Mouse (Mus musculus) lung, embryonic 14.5 days (tissue): ENCODE measurements around the gene Smg6. TPM values are rescaled to one million over a fixed set of nuclear protein-coding genes. Genes with fewer than 3 reads are reported as not detected.

Experiments used
- ATAC-seq: fragments of 200-750 bp; cut with Nextera tagmentation; 2 replicates; pipeline ENCODE4 v1.8.0; 2017; ENCODE audit warnings: mild to moderate bottlenecking, moderate TSS enrichment, moderate library complexity; ENCODE audit not compliant: insufficient read depth
- DNase-seq: peaks from one replicate; pipeline ENCODE4 v3.0.0-alpha.2; 2015
- H3K27ac ChIP-seq: fragments of 300-500 bp; sonication (generic); 2 replicates; pipeline ENCODE4 v1.5.1; 2014; ENCODE audit warnings: low read depth, mild to moderate bottlenecking, moderate library complexity
- H3K27me3 ChIP-seq: fragments of 300-500 bp; sonication (generic); 2 replicates; pipeline ENCODE4 v1.6.1; 2014; ENCODE audit warnings: low read length, control low read depth; ENCODE audit not compliant: insufficient read depth
- H3K36me3 ChIP-seq: fragments of 300-500 bp; sonication (generic); 2 replicates; pipeline ENCODE4 v1.6.1; 2014; ENCODE audit warnings: control low read depth; ENCODE audit not compliant: insufficient read depth
- H3K4me1 ChIP-seq: fragments of 300-500 bp; sonication (generic); 2 replicates; pipeline ENCODE4 v1.6.1; 2014; ENCODE audit warnings: antibody characterized with exemption, control low read depth; ENCODE audit not compliant: insufficient read depth
- H3K4me2 ChIP-seq: fragments of 300-500 bp; sonication (generic); 2 replicates; pipeline ENCODE4 v1.6.1; 2014; ENCODE audit warnings: mild to moderate bottlenecking
- H3K4me3 ChIP-seq: fragments of 300-500 bp; sonication (generic); 2 replicates; pipeline ENCODE4 v1.5.1; 2014; ENCODE audit warnings: low read depth, low read length
- H3K9ac ChIP-seq: fragments of 300-500 bp; sonication (generic); 2 replicates; pipeline ENCODE4 v1.6.1; 2014
- H3K9me3 ChIP-seq: fragments of 300-500 bp; sonication (generic); 2 replicates; pipeline ENCODE4 v1.6.1; 2016; ENCODE audit warnings: low read depth, low read length, control low read depth
- CTCF ChIP-seq: IDR thresholded peaks from 2 replicates; pipeline ENCODE4 v1.5.1; 2016; ENCODE audit warnings: antibody characterized with exemption, low read depth
- WGBS: fragments of 180-500 bp; shearing (Covaris S2); extraction: QIAGEN DNeasy Blood & Tissue Kit; methylation state at CpG from one replicate; pipeline ENCODE4 v1.1.7; 2014; 5-methylcytosine and 5-hydroxymethylcytosine counted together
- polyA plus RNA-seq: library from polyadenylated mRNA; unstranded; fragments of >200 nt; fragmentation: Nextera tagmentation; extraction: Ambion mirVana; gene quantifications from 2 replicates; pipeline ENCODE4 v1.2.1, GENCODE M21; 2014

The Smg6 gene
- polyA plus RNA-seq, 1 experiment from 2014 or later, result 16.4 TPM

DNA sequence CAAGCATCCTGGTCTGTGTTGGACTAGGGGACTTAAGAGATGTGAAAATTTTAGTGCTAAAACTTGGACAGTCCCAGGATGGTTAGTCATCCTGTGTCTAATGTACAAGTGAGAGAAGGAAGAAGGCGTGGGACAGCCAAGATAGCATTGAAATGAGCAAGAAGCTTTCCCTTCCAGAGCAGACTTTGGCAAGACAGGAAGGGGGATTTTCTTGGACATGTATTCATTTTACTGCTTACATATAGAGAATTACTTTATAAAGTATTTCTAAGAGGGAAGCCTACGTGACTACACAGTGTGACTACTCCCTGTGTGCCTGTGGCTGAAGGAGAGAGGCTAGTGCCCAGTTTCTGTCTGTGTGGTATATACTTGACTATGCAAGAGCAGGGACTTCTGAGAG, 127.4 kb downstream of the Smg6 start:
- Histone ChIP-seq H3K4me2 (0 out of 2 replicates have a peak overlapping the region, but pooled peaks have one; percentile 5), H3K4me1 (peaks cover 55% of the 10 kb centered on the region), H3K9me3 (no peaks in the 10 kb centered on the region), H3K9ac (no peak overlapping the region), H3K4me3 (no peak overlapping the region), H3K27ac (peak overlapping the region; percentile 96), H3K36me3 (peaks cover 5% of the 10 kb centered on the region; the same call in 1 of the 2 replicates), H3K27me3 (no peaks in the 10 kb centered on the region)
- ATAC-seq, result no peak
- no peak for DNase-seq
- TF ChIP-seq CTCF, result no peak
- WGBS, result 52% methylated on average over 2 of the region's 2 CpGs

- ATAC-seq (peak; percentile 21), DNase-seq (no peak)
- TF ChIP-seq CTCF, result no peak
- no peaks in the 10 kb centered on the region for H3K9me3 ChIP-seq
- peaks cover 48% of the 10 kb centered on the region for H3K4me1 ChIP-seq
- H3K27ac ChIP-seq, result peak overlapping the region; percentile 96
- no peak overlapping the region for H3K4me3 ChIP-seq
- H3K9ac ChIP-seq, result no peak overlapping the region
- WGBS, result 12% methylated on average over 7 of the region's 7 CpGs
- no peaks in the 10 kb centered on the region for H3K27me3 ChIP-seq
- peak overlapping the region; percentile 40; the same call in 1 of the 2 replicates for H3K4me2 ChIP-seq
- H3K36me3 ChIP-seq, result peaks cover 5% of the 10 kb centered on the region; the same call in 1 of the 2 replicates
Observed at GRCm38 (mm10) chr11:75053722-75054121, 128.1 kb downstream of the Smg6 start.

DNA sequence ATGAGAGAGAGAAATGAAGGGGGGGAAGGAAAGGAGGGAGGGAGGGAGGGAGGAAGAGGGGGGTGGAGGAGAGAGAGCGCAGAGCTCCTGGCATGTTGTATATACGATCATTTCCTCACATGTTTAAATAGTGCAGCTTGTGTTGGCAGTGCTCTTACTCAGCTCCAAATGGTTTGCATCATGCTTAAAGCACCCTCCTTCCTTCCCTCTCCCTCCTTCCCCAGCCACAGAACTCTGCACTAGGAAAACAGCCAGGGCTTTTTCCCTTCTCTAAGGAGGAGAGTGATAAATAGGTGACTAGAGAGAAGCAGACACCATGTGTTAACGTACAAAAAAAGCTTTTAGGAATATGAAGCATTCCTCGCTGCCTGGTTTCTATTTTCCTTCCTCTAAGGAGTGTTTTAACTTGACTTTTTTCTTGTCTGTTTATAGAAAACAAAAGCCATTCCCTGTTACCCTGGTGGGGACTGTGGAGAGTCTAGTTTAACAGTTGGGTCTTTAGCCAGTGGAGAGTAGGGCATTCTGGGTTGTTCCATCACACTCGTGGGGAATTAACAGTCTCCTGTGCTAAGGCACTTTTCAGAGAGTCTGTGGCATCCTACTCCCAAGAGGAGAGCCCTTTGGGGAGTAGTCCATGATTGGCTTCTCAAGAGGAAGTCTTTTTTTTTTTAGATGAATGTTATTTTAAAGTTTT, 128.7 kb downstream of the Smg6 start:
- no peaks in the 10 kb centered on the region for H3K27me3 ChIP-seq
- H3K4me3 ChIP-seq, result no peak overlapping the region
- peak overlapping the region; percentile 96 for H3K27ac ChIP-seq
- no peak overlapping the region for H3K9ac ChIP-seq
- no peak for TF ChIP-seq CTCF
- ATAC-seq, result peak; percentile 91
- H3K9me3 ChIP-seq, result no peaks in the 10 kb centered on the region
- peak; percentile 91 for DNase-seq
- 18% methylated on average over 5 of the region's 5 CpGs for WGBS
- H3K4me2 ChIP-seq, result peak overlapping the region; percentile 3; the same call in 1 of the 2 replicates
- H3K36me3 ChIP-seq, result peaks cover 5% of the 10 kb centered on the region; the same call in 1 of the 2 replicates
- peaks cover 42% of the 10 kb centered on the region for H3K4me1 ChIP-seq

- H3K27me3 ChIP-seq, result no peaks in the 10 kb centered on the region
- ATAC-seq (no peak), DNase-seq (no peak)
- H3K9me3 ChIP-seq, result no peaks in the 10 kb centered on the region
- H3K4me3 ChIP-seq, result no peak overlapping the region
- H3K36me3 ChIP-seq, result peaks cover 5% of the 10 kb centered on the region; the same call in 1 of the 2 replicates
- 41% methylated on average over 3 of the region's 3 CpGs for WGBS
- peaks cover 37% of the 10 kb centered on the region for H3K4me1 ChIP-seq
- TF ChIP-seq CTCF, result no peak
- H3K27ac ChIP-seq, result peak overlapping the region; percentile 96
- H3K9ac ChIP-seq, result no peak overlapping the region
- no peak overlapping the region for H3K4me2 ChIP-seq
Observed at GRCm38 (mm10) chr11:75054878-75055214, 129.2 kb downstream of the Smg6 start.

- ATAC-seq (no peak), DNase-seq (no peak)
- WGBS, result 91% methylated on average over 6 of the region's 6 CpGs
- no peak overlapping the region for H3K27ac ChIP-seq
- no peaks in the 10 kb centered on the region for H3K27me3 ChIP-seq
- H3K4me2 ChIP-seq, result no peak overlapping the region
- no peak for TF ChIP-seq CTCF
- H3K9ac ChIP-seq, result no peak overlapping the region
- H3K36me3 ChIP-seq, result peaks cover 4% of the 10 kb centered on the region; the same call in 1 of the 2 replicates
- no peaks in the 10 kb centered on the region for H3K4me1 ChIP-seq
- H3K4me3 ChIP-seq, result no peak overlapping the region
- H3K9me3 ChIP-seq, result no peaks in the 10 kb centered on the region
Observed at GRCm38 (mm10) chr11:75062650-75063049, 137.0 kb downstream of the Smg6 start.

GRCm38 (mm10) chr11:75064266-75064665, 138.6 kb downstream of the Smg6 start:
- WGBS, result 100% methylated on average over 1 of the region's 1 CpGs
- H3K36me3 ChIP-seq, result 0 out of 2 replicates have a peak, but pooled peaks cover 2% of the 10 kb centered on the region
- H3K27ac ChIP-seq, result no peak overlapping the region
- no peak for TF ChIP-seq CTCF
- H3K4me2 ChIP-seq, result no peak overlapping the region
- no peaks in the 10 kb centered on the region for H3K9me3 ChIP-seq
- H3K4me1 ChIP-seq, result no peaks in the 10 kb centered on the region
- ATAC-seq (no peak), DNase-seq (no peak)
- H3K27me3 ChIP-seq, result no peaks in the 10 kb centered on the region
- no peak overlapping the region for H3K9ac ChIP-seq
- no peak overlapping the region for H3K4me3 ChIP-seq

- Histone ChIP-seq H3K4me1 (peaks cover 4% of the 10 kb centered on the region), H3K36me3 (0 out of 2 replicates have a peak, but pooled peaks cover 3% of the 10 kb centered on the region), H3K4me2 (no peak overlapping the region), H3K9ac (no peak overlapping the region), H3K9me3 (no peaks in the 10 kb centered on the region), H3K4me3 (no peak overlapping the region), H3K27ac (no peak overlapping the region), H3K27me3 (no peaks in the 10 kb centered on the region)
- no peak for TF ChIP-seq CTCF
- ATAC-seq (no peak), DNase-seq (no peak)
- WGBS, result 77% methylated on average over 3 of the region's 3 CpGs
Observed at GRCm38 (mm10) chr11:75071352-75071751, 145.7 kb downstream of the Smg6 start.
